Mouse (Mus musculus) myocyte (in vitro differentiated cells): ENCODE data around the gene Mtss1l.

Source experiments
- CEBPB ChIP-seq: IDR thresholded peaks from 2 replicates; pipeline ENCODE4 v1.6.1; 2011; ENCODE audit warnings: mild to moderate bottlenecking, moderate library complexity; ENCODE audit not compliant: poor library complexity, insufficient read depth, severe bottlenecking
- E2F4 ChIP-seq: IDR thresholded peaks from one replicate; pipeline ENCODE4 v1.6.1; 2011; ENCODE audit warnings: mild to moderate bottlenecking, control low read depth, moderate library complexity; ENCODE audit not compliant: insufficient read depth
- POLR2A ChIP-seq: IDR thresholded peaks from one replicate; pipeline ENCODE4 v1.6.1; 2011; ENCODE audit warnings: low read depth, mild to moderate bottlenecking, control low read depth, moderate library complexity; ENCODE audit not compliant: insufficient read length
- POLR2AphosphoS2 ChIP-seq: IDR thresholded peaks from one replicate; pipeline ENCODE4 v1.6.1; 2011; ENCODE audit warnings: low read depth, control low read depth; ENCODE audit not compliant: insufficient read length
- USF1 ChIP-seq: IDR thresholded peaks from one replicate; pipeline ENCODE4 v1.6.1; 2011; ENCODE audit warnings: low read depth, mild to moderate bottlenecking, control low read depth, moderate library complexity

DNA sequence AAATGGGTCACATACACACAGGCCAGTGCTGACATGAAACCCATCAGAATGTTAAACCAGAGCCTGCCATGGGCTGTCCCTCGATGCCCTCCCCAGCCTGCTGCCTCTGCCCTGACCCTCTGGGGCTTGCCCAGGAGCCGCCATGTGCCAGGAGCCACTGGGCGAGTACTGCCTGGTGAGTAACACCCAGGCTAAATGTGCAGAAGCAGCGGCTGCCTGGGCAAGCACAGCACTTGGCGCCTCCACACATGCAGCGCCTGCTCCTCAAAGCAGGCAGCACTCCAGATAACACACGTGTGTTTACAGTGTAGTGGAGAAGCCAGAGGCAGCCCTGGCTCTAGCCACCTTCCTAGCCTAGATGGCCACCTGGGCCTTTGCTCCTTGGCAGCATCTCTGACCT is 8.2 kb upstream of the Mtss1l start:
- no peak for TF ChIP-seq E2F4
- no peak for TF ChIP-seq POLR2A
- TF ChIP-seq CEBPB: no peak
- no peak for TF ChIP-seq USF1
- TF ChIP-seq POLR2AphosphoS2: no peak
